Mouse (Mus musculus): ENCODE measurements around the gene Ppa1. TPM values are rescaled to one million over a fixed set of nuclear protein-coding genes. Genes with fewer than 3 reads are reported as not detected.
A peak's percentile ranks its signal among the peaks of the same experiment; 100 is the strongest.
"Not testable (repeated sequence)": the region's sequence is repeated elsewhere in the genome, so short reads cannot be mapped to it uniquely, and the experiment has no call there.

Ppa1 gene
- polyA plus RNA-seq (2014; fragmentation: Nextera tagmentation; extraction: Ambion mirVana) = 205 and 217 TPM in 2 replicates

GRCm38 (mm10) chr10:61647790-61648736 lies at the start of gene Ppa1:
TSS of gene Ppa1 (plus strand) at chr10:61648552.
- ATAC-seq (ENCODE audit: low FRiP score, low TSS enrichment) = peak; percentile 97

GRCm38 (mm10) chr10:61599556-61600114 lies 48.7 kb upstream of the Ppa1 start:
- 67% methylated on average over 9 of the region's 9 CpGs for WGBS
- H3K4me2 ChIP-seq (replicated peaks; ENCODE audit: low read depth, low read length) = no peak overlapping the region

More at GRCm38 (mm10) chr10:61647790-61648736, at the start of gene Ppa1:
- no peaks in the 10 kb centered on the region for H3K9me3 ChIP-seq (ENCODE audit: control insufficient read depth, low read length)
- WGBS = 1% methylated on average over 48 of the region's 50 CpGs
- 0 out of 2 replicates have a peak, but pooled peaks cover 8% of the 10 kb centered on the region for H3K4me1 ChIP-seq (ENCODE audit: control insufficient read depth, insufficient read depth, low read length)
- H3K9ac ChIP-seq (ENCODE audit: low read depth, low read length) = peak within 1 kb of the TSS; percentile 77
- H3K36me3 ChIP-seq (ENCODE audit: control insufficient read depth, insufficient read depth, low read length) = peaks cover 8% of the 10 kb centered on the region; the same call in 1 of the 2 replicates
- H3K27me3 ChIP-seq (ENCODE audit: control insufficient read depth, insufficient read depth, low read length) = no peaks in the 10 kb centered on the region
- peak within 1 kb of the TSS; percentile 44 for H3K27ac ChIP-seq (ENCODE audit: low read depth, low read length)
- H3K4me2 ChIP-seq (replicated peaks; ENCODE audit: low read depth, low read length) = peak within 1 kb of the TSS; percentile 86
- H3K4me3 ChIP-seq (ENCODE audit: low read length) = peak within 1 kb of the TSS; percentile 75

GRCm38 (mm10) chr10:61602283-61603033 lies 45.9 kb upstream of the Ppa1 start:
- Histone ChIP-seq H3K27ac (ENCODE audit: low read depth, low read length) (no peak overlapping the region), H3K9ac (ENCODE audit: low read depth, low read length) (no peak overlapping the region), H3K36me3 (ENCODE audit: control insufficient read depth, insufficient read depth, low read length) (no peaks in the 10 kb centered on the region), H3K4me3 (ENCODE audit: low read length) (no peak overlapping the region), H3K9me3 (ENCODE audit: control insufficient read depth, low read length) (no peaks in the 10 kb centered on the region), H3K4me1 (ENCODE audit: control insufficient read depth, insufficient read depth, low read length) (no peaks in the 10 kb centered on the region), H3K27me3 (ENCODE audit: control insufficient read depth, insufficient read depth, low read length) (no peaks in the 10 kb centered on the region; the same call in 1 of the 2 replicates), H3K4me2 (replicated peaks; ENCODE audit: low read depth, low read length) (no peak overlapping the region)
- ATAC-seq (ENCODE audit: low FRiP score, low TSS enrichment) = peak; percentile 63
- 18% methylated on average over 14 of the region's 14 CpGs for WGBS

More at GRCm38 (mm10) chr10:61599556-61600114, 48.7 kb upstream of the Ppa1 start:
- ATAC-seq (ENCODE audit: low FRiP score, low TSS enrichment) = no peak
- Histone ChIP-seq H3K27ac (ENCODE audit: low read depth, low read length) (no peak overlapping the region), H3K27me3 (ENCODE audit: control insufficient read depth, insufficient read depth, low read length) (peaks cover 8% of the 10 kb centered on the region), H3K9ac (ENCODE audit: low read depth, low read length) (no peak overlapping the region), H3K4me3 (ENCODE audit: low read length) (no peak overlapping the region), H3K9me3 (ENCODE audit: control insufficient read depth, low read length) (no peaks in the 10 kb centered on the region), H3K4me1 (ENCODE audit: control insufficient read depth, insufficient read depth, low read length) (0 out of 2 replicates have a peak, but pooled peaks cover 6% of the 10 kb centered on the region), H3K36me3 (ENCODE audit: control insufficient read depth, insufficient read depth, low read length) (no peaks in the 10 kb centered on the region)

DNA sequence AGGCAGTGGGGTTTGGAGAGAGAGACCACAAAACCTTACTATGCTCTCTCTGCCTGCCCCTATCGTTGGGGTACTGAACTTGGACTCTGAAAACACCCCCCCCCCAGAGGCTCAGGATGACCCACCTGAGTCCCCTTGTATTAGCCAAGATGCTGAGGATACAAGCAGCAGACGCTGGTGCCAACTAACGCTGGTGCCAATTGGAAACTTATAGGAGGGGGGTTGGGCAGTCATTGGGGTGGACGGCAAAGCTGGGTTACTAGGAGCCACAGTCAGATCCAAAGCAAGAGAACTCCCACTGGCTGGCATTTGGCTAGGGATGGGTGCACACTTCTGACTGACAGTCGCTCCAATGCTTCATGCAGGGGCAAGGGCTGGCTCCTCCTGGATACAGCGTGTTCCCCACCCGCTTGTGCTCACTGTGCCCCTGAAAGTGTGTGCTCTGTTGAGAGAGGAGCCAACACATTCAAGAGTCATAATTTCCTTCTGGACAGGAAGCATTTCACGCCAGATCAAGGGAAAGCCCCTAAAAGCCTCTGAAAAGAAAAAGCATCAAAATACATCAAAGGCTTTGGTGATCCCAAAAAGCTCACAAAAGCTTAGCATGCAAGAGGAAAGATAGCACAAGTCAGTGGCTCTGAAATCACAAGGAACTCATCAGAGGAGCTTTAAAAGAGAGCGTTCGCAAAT lies 43.8 kb upstream of the Ppa1 start:
- no peak overlapping the region for H3K27ac ChIP-seq (ENCODE audit: low read depth, low read length)
- no peaks in the 10 kb centered on the region for H3K9me3 ChIP-seq (ENCODE audit: control insufficient read depth, low read length)
- no peak overlapping the region for H3K4me2 ChIP-seq (replicated peaks; ENCODE audit: low read depth, low read length)
- 72% methylated on average over 10 of the region's 10 CpGs for WGBS
- H3K36me3 ChIP-seq (ENCODE audit: control insufficient read depth, insufficient read depth, low read length) = no peaks in the 10 kb centered on the region
- H3K4me1 ChIP-seq (ENCODE audit: control insufficient read depth, insufficient read depth, low read length) = no peaks in the 10 kb centered on the region
- H3K4me3 ChIP-seq (ENCODE audit: low read length) = no peak overlapping the region
- ATAC-seq (ENCODE audit: low FRiP score, low TSS enrichment) = no peak
- H3K9ac ChIP-seq (ENCODE audit: low read depth, low read length) = no peak overlapping the region
- no peaks in the 10 kb centered on the region; the same call in 1 of the 2 replicates for H3K27me3 ChIP-seq (ENCODE audit: control insufficient read depth, insufficient read depth, low read length)

GRCm38 (mm10) chr10:61605381-61605780 lies 43.0 kb upstream of the Ppa1 start:
- not testable (repeated sequence) for H3K27ac ChIP-seq (ENCODE audit: low read depth, low read length); ATAC-seq (ENCODE audit: low FRiP score, low TSS enrichment); H3K4me3 ChIP-seq (ENCODE audit: low read length); H3K9ac ChIP-seq (ENCODE audit: low read depth, low read length); H3K4me1 ChIP-seq (ENCODE audit: control insufficient read depth, insufficient read depth, low read length); H3K27me3 ChIP-seq (ENCODE audit: control insufficient read depth, insufficient read depth, low read length); H3K4me2 ChIP-seq (replicated peaks; ENCODE audit: low read depth, low read length); H3K9me3 ChIP-seq (ENCODE audit: control insufficient read depth, low read length); H3K36me3 ChIP-seq (ENCODE audit: control insufficient read depth, insufficient read depth, low read length)
- WGBS = 71% methylated on average over 11 of the region's 11 CpGs

- H3K9ac ChIP-seq (ENCODE audit: low read depth, low read length) = no peak overlapping the region
- H3K4me2 ChIP-seq (replicated peaks; ENCODE audit: low read depth, low read length) = no peak overlapping the region
- 13% methylated on average over 8 of the region's 8 CpGs for WGBS
- ATAC-seq (ENCODE audit: low FRiP score, low TSS enrichment) = peak; percentile 38; the same call in 1 of the 2 replicates
- no peak overlapping the region for H3K27ac ChIP-seq (ENCODE audit: low read depth, low read length)
- no peaks in the 10 kb centered on the region for H3K36me3 ChIP-seq (ENCODE audit: control insufficient read depth, insufficient read depth, low read length)
- H3K4me3 ChIP-seq (ENCODE audit: low read length) = no peak overlapping the region
- H3K9me3 ChIP-seq (ENCODE audit: control insufficient read depth, low read length) = no peaks in the 10 kb centered on the region
- H3K27me3 ChIP-seq (ENCODE audit: control insufficient read depth, insufficient read depth, low read length) = no peaks in the 10 kb centered on the region; the same call in 1 of the 2 replicates
- H3K4me1 ChIP-seq (ENCODE audit: control insufficient read depth, insufficient read depth, low read length) = no peaks in the 10 kb centered on the region
Measured at GRCm38 (mm10) chr10:61605851-61606250, 42.5 kb upstream of the Ppa1 start.

DNA sequence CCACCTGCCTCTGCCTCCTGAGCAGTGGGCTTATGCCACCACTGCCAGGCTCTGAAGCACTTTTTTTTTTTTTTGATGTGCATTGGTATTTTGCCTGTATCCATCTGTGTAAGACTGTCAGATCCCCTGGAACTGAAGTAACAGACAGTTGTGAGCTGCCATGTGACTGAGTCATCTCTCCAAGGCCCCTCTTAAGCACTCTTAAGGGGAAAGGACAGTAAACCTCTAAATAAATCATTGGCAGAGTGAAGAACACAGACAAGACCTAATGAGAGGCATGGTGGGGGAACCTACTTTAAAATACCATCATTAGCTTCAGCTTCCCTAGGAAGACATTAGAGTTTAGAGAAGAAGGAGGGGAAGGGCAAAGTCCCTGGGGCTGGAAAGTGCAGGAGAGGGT lies 40.1 kb upstream of the Ppa1 start:
- no peaks in the 10 kb centered on the region; the same call in 1 of the 2 replicates for H3K27me3 ChIP-seq (ENCODE audit: control insufficient read depth, insufficient read depth, low read length)
- no peak for ATAC-seq (ENCODE audit: low FRiP score, low TSS enrichment)
- no peak overlapping the region for H3K9ac ChIP-seq (ENCODE audit: low read depth, low read length)
- H3K4me1 ChIP-seq (ENCODE audit: control insufficient read depth, insufficient read depth, low read length) = no peaks in the 10 kb centered on the region
- no peaks in the 10 kb centered on the region for H3K9me3 ChIP-seq (ENCODE audit: control insufficient read depth, low read length)
- H3K4me3 ChIP-seq (ENCODE audit: low read length) = no peak overlapping the region
- H3K27ac ChIP-seq (ENCODE audit: low read depth, low read length) = no peak overlapping the region
- H3K4me2 ChIP-seq (replicated peaks; ENCODE audit: low read depth, low read length) = no peak overlapping the region
- no peaks in the 10 kb centered on the region for H3K36me3 ChIP-seq (ENCODE audit: control insufficient read depth, insufficient read depth, low read length)

DNA sequence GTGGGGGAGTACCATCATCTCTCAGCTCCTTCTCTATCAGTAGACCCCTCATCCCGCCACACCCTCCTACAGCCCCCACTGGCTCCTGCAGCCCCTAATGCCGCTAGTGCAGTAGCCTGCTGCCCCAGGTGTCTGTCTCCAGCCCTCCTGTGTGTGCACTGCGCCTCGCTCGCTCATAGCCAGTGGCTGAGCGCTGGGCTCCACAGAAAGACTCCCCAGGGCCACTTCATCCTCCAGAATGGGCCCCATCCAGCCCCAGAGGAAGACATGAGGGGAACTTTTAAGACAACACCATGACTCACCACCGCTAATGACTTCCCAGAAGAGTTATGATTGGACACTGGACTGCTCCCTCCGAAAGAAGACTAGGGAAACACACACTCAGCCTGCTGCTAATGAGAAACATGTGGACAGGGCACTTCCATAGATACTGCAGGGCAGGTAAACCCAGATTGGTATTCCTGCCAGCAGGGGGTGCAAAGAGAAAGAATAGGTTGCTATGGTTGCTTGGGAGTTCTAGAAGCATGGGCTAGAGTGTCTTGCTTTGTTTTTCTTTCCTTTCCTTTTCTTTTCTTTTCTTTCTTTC lies 37.6 kb upstream of the Ppa1 start:
- Histone ChIP-seq H3K27ac (ENCODE audit: low read depth, low read length) (no peak overlapping the region), H3K4me1 (ENCODE audit: control insufficient read depth, insufficient read depth, low read length) (no peaks in the 10 kb centered on the region), H3K4me2 (replicated peaks; ENCODE audit: low read depth, low read length) (no peak overlapping the region), H3K36me3 (ENCODE audit: control insufficient read depth, insufficient read depth, low read length) (no peaks in the 10 kb centered on the region), H3K4me3 (ENCODE audit: low read length) (no peak overlapping the region), H3K9ac (ENCODE audit: low read depth, low read length) (no peak overlapping the region), H3K9me3 (ENCODE audit: control insufficient read depth, low read length) (no peaks in the 10 kb centered on the region), H3K27me3 (ENCODE audit: control insufficient read depth, insufficient read depth, low read length) (no peaks in the 10 kb centered on the region)
- ATAC-seq (ENCODE audit: low FRiP score, low TSS enrichment) = no peak
- 66% methylated on average over 8 of the region's 8 CpGs for WGBS
